Mouse (Mus musculus) kidney, embryonic 16.5 days (tissue): Measurements from ENCODE around the gene Usp50. TPM values are rescaled to one million over a fixed set of nuclear protein-coding genes. Genes with fewer than 3 reads are reported as not detected.
A peak's percentile ranks its signal among the peaks of the same experiment; 100 is the strongest.

ENCODE experiments used
- ATAC-seq: fragments of 200-750 bp; cut with Nextera tagmentation; 2 replicates; pipeline ENCODE4 v1.8.0; 2017; ENCODE audit warnings: moderate TSS enrichment; ENCODE audit not compliant: low FRiP score, low TSS enrichment
- H3K27ac ChIP-seq: fragments of 300-500 bp; sonication (generic); 2 replicates; pipeline ENCODE4 v1.5.1; 2014; ENCODE audit warnings: low read length
- H3K27me3 ChIP-seq: fragments of 300-500 bp; sonication (generic); 2 replicates; pipeline ENCODE4 v1.6.1; 2014; ENCODE audit warnings: low read length, control low read depth, mixed read lengths; ENCODE audit not compliant: insufficient read depth
- H3K36me3 ChIP-seq: fragments of 300-500 bp; sonication (generic); 2 replicates; pipeline ENCODE4 v1.6.1; 2014; ENCODE audit warnings: low read length, control low read depth, mixed read lengths; ENCODE audit not compliant: insufficient read depth
- H3K4me1 ChIP-seq: fragments of 300-500 bp; sonication (generic); 2 replicates; pipeline ENCODE4 v1.6.1; 2014; ENCODE audit warnings: low read length, control low read depth, mixed read lengths; ENCODE audit not compliant: insufficient read depth
- H3K4me2 ChIP-seq: fragments of 300-500 bp; sonication (generic); replicated peaks from 2 replicates; pipeline ENCODE4 v1.6.1; 2014; ENCODE audit warnings: low read depth, low read length
- H3K4me3 ChIP-seq: fragments of 300-500 bp; sonication (generic); 2 replicates; pipeline ENCODE4 v1.5.1; 2014; ENCODE audit warnings: mild to moderate bottlenecking, low read length
- H3K9ac ChIP-seq: fragments of 300-500 bp; sonication (generic); replicated peaks from 2 replicates; pipeline ENCODE4 v1.6.1; 2014; ENCODE audit warnings: low read length
- H3K9me3 ChIP-seq: fragments of 300-500 bp; sonication (generic); 2 replicates; pipeline ENCODE4 v1.6.1; 2016; ENCODE audit warnings: low read length, control low read depth
- WGBS: fragments of 180-500 bp; shearing (Covaris S2); extraction: QIAGEN DNeasy Blood & Tissue Kit; methylation state at CpG from one replicate; pipeline ENCODE4 v1.1.7; 2014; 5-methylcytosine and 5-hydroxymethylcytosine counted together
- polyA plus RNA-seq: library from polyadenylated mRNA; unstranded; fragments of >200 nt; fragmentation: Nextera tagmentation; extraction: Ambion mirVana; gene quantifications from 2 replicates; pipeline ENCODE4 v1.2.1, GENCODE M21; 2015

Usp50 gene
- polyA plus RNA-seq, 1 experiment from 2014 or later, result 1.6 TPM

DNA sequence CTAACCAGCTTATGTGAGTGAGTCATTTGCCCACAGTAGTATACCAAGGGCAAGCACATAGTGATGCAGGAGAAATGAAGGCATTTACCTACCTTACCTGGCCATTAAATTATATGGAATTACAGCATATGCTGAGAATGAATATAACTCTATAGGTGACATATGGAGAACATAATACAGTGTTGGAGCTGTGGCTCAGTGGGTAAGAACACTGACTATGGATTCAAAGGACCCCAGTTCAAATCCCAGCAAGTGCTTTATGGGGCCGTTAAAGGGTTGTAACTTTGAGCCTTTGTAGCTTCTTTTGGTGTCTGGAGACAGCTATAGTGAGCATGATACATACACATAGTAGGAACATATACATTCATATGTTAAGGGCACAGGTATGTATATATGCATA lies 1.8 kb downstream of the Usp50 start:
- H3K4me2 ChIP-seq, result no peak overlapping the region
- WGBS, result 86% methylated on average over 1 of the region's 1 CpGs
- H3K36me3 ChIP-seq, result no peaks in the 10 kb centered on the region

DNA sequence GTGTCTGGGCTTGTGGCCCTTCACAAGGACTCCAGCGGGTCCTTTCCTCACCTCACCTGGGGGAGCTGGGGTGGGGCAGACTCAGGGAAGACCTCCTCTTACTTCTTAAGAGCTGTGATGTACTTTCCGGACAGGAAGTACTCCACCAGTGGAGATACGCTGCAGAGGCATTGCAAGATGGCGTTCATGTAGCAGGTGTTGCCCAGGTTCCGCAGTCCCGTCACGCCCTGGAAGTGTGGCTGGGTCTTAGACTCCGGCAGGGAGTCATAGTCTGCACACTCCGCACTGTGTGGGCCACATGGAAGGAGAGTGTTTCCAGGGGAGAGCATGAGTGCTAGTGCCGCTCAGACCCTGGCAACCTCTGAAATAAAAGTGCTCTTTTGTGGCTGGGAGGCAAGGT lies 3.0 kb downstream of the Usp50 start:
- H3K27ac ChIP-seq, result no peak overlapping the region
- H3K9me3 ChIP-seq, result no peaks in the 10 kb centered on the region
- H3K4me3 ChIP-seq, result no peak overlapping the region
- H3K9ac ChIP-seq, result no peak overlapping the region
- no peaks in the 10 kb centered on the region for H3K36me3 ChIP-seq
- H3K27me3 ChIP-seq, result no peaks in the 10 kb centered on the region
- H3K4me2 ChIP-seq, result no peak overlapping the region
- no peak for ATAC-seq
- H3K4me1 ChIP-seq, result no peaks in the 10 kb centered on the region
- 86% methylated on average over 10 of the region's 10 CpGs for WGBS

More for the DNA sequence above, 1.8 kb downstream of the Usp50 start:
- no peak overlapping the region for H3K27ac ChIP-seq
- no peaks in the 10 kb centered on the region for H3K4me1 ChIP-seq
- H3K27me3 ChIP-seq, result no peaks in the 10 kb centered on the region
- H3K9ac ChIP-seq, result no peak overlapping the region
- no peak overlapping the region for H3K4me3 ChIP-seq
- H3K9me3 ChIP-seq, result no peaks in the 10 kb centered on the region
- no peak for ATAC-seq

DNA sequence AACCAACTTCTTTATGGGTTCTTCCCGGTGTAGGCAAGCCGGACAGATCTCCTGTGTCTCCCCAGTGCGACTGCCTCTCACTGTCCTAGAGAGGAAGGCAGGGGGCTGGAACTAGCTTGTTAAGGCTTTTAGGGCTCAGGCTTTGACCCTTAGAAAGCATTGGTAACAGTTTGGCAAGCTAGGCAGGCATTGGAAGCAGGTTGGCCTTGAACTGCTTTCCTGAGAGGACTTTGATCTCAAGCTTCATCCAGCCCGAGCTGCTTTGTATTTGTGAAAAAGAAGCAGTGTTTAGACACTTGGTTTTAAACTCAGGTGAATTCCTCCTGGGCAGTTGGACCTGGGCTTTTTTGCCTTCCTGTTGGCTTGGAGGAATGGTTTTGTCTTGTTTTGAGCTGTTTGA lies 4.5 kb downstream of the Usp50 start:
- ATAC-seq, result no peak
- no peak overlapping the region for H3K27ac ChIP-seq

DNA sequence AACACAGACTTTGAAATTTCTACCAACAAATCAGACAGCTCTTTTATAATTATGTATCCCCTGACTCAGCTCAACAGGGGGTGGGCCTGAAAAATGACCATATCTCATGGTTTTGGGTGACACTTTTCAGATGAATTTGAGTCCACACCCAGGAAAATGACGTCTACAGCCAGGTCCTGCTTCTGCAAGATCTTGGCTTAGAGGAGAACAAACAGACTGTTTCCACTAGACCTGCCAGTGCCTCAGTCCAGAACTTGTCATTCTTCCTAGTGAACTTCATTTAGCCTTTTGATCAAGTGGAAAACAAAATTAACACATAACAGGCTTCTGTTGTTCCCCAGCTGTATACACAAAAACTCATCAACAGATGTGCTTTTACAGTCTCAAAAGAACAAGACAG lies 6.9 kb downstream of the Usp50 start:
- no peak overlapping the region for H3K4me2 ChIP-seq
- ATAC-seq, result no peak
- no peaks in the 10 kb centered on the region for H3K4me1 ChIP-seq
- H3K27ac ChIP-seq, result no peak overlapping the region
- WGBS, result 47% methylated on average over 1 of the region's 1 CpGs
- no peaks in the 10 kb centered on the region for H3K27me3 ChIP-seq
- H3K9ac ChIP-seq, result no peak overlapping the region
- H3K36me3 ChIP-seq, result no peaks in the 10 kb centered on the region
- H3K4me3 ChIP-seq, result no peak overlapping the region
- H3K9me3 ChIP-seq, result no peaks in the 10 kb centered on the region

More for the DNA sequence above, 4.5 kb downstream of the Usp50 start:
- H3K9me3 ChIP-seq, result no peaks in the 10 kb centered on the region
- H3K36me3 ChIP-seq, result no peaks in the 10 kb centered on the region
- no peaks in the 10 kb centered on the region for H3K27me3 ChIP-seq
- no peak overlapping the region for H3K9ac ChIP-seq
- H3K4me2 ChIP-seq, result no peak overlapping the region
- no peaks in the 10 kb centered on the region for H3K4me1 ChIP-seq
- WGBS, result 83% methylated on average over 4 of the region's 4 CpGs
- no peak overlapping the region for H3K4me3 ChIP-seq

DNA sequence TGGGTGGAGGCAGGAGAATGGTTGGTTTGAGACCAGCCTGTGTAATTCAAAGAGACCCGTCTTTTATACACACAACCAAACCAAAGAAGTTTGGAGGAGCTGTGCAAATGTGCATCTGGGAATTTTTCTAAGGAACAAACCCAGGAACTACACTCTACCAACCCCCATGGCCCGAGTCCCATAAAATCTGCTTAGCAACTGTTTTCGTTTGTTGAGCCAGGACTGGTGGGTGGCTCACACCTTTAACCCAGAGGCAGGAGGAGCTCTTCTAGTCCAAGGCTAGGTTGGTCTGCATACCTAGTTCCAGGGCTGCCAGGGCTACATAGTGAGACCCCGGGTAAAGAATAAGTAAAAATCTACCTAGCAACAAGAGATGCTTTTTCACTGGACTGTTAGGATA lies 7.3 kb downstream of the Usp50 start:
- 59% methylated on average over 4 of the region's 4 CpGs for WGBS
- no peaks in the 10 kb centered on the region for H3K4me1 ChIP-seq
- H3K4me3 ChIP-seq, result no peak overlapping the region
- H3K27ac ChIP-seq, result no peak overlapping the region
- no peaks in the 10 kb centered on the region for H3K27me3 ChIP-seq
- H3K9ac ChIP-seq, result no peak overlapping the region
- H3K4me2 ChIP-seq, result no peak overlapping the region
- ATAC-seq, result no peak
- H3K36me3 ChIP-seq, result no peaks in the 10 kb centered on the region
- no peaks in the 10 kb centered on the region for H3K9me3 ChIP-seq

DNA sequence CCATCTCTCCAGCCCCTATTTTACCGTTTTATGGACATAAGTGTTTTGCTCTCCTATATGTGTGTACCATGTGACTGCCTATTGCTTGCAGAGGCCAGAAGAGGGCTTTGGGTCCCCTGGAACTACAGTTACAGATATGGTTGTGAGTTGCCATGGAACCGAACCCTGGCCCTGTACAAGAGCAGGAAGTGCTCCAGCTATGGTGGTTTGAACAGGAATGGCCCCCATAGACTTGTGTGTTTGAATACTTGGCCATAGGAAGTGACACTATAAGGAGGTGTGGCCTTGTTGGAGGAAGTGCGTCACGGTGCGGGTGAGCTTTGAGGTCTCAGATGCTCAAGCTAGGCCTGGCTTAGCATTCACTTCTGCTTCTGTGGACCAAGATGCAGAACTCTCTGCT lies 11.1 kb downstream of the Usp50 start:
- Histone ChIP-seq H3K9me3 (no peaks in the 10 kb centered on the region), H3K9ac (no peak overlapping the region), H3K4me2 (no peak overlapping the region), H3K4me3 (no peak overlapping the region), H3K27ac (no peak overlapping the region), H3K4me1 (no peaks in the 10 kb centered on the region), H3K27me3 (no peaks in the 10 kb centered on the region), H3K36me3 (no peaks in the 10 kb centered on the region)
- ATAC-seq, result no peak
- WGBS, result 86% methylated on average over 5 of the region's 5 CpGs

DNA sequence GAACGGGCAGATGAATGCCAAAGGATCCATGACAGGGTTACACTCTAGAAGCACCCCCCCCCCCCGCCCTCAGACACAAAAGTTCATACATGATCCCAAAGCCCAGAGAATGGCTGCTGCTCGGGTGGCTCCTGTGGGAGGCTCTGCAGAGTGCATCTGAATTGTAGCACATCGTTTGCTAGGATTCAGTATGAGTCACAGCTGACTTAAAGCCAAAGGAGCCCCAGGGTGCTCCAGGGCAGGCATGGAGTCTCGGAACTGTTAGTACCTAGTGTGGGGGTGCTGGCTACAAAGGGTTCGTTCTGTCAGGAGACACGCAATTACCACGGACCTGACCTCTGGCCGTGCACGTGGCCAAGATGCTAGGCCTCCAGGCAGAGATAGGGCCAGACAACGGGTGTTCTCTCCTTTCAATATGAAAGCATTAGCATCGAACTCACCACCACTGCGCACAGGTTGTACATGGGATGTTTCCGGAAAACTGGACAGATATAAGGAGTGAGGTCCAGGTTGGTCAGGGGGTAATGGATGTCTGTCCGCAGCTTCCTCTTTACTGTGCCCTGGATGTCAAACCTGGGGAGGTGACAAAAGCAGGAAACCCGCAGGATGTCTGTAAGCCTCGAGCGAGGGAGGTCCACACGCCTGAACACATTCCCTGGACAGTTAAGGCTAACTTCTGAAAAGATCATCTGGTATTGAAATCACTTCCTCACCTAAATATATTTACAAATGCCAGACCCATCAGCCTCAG lies 13.7 kb downstream of the Usp50 start:
- H3K36me3 ChIP-seq, result no peaks in the 10 kb centered on the region
- no peaks in the 10 kb centered on the region for H3K4me1 ChIP-seq
- H3K9me3 ChIP-seq, result no peaks in the 10 kb centered on the region
- no peak overlapping the region for H3K9ac ChIP-seq
- H3K4me3 ChIP-seq, result no peak overlapping the region
- no peak overlapping the region for H3K27ac ChIP-seq
- ATAC-seq, result no peak; the same call in 1 of the 2 replicates
- WGBS, result 67% methylated on average over 19 of the region's 19 CpGs
- no peaks in the 10 kb centered on the region for H3K27me3 ChIP-seq
- H3K4me2 ChIP-seq, result no peak overlapping the region

DNA sequence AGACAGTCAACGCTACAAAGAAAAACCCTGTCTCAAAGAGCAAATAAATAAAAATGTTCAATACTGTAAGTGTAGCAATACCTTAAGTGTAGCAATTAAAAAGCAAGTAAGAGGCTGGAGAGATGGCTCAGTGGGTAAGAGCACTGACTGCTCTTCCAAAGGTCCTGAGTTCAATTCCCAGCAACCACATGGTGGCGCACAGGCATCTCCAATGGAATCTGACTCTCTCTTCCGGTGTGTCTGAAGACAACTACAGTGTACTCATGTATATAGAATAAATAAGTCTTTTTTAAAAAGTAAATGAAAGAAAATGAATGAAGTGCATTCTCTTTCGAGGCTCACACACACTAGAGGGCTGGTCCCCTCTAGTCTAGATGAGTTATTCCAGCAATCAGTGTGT lies 15.1 kb downstream of the Usp50 start:
- ATAC-seq, result no peak
- WGBS, result 69% methylated on average over 4 of the region's 4 CpGs

DNA sequence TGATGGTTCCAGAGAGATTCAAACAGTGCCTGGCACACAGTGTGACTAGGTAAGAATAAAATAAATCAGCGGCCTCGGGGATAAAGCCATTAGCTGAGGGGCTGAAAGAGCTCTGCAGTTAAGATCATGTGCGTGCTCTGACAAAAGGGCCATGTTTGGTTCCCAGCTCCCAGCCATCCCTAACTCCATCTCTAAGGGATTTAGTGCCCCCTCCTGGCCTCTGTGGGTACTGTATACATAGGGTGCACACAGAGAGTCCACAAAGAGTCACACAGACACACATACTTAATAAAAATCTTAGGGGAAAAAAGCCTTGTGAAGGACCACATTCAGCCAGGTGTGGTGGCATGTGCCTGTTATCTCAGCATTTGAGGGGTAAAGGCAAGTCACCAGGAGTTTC lies 15.7 kb downstream of the Usp50 start:
- Histone ChIP-seq H3K27ac (no peak overlapping the region), H3K4me2 (no peak overlapping the region), H3K9ac (no peak overlapping the region), H3K27me3 (no peaks in the 10 kb centered on the region), H3K36me3 (peaks cover 3% of the 10 kb centered on the region), H3K4me1 (no peaks in the 10 kb centered on the region), H3K4me3 (no peak overlapping the region), H3K9me3 (no peaks in the 10 kb centered on the region)
- WGBS, result 98% methylated on average over 3 of the region's 3 CpGs
- no peak for ATAC-seq

More for the DNA sequence above, 15.1 kb downstream of the Usp50 start:
- H3K9ac ChIP-seq, result no peak overlapping the region
- H3K9me3 ChIP-seq, result no peaks in the 10 kb centered on the region
- no peaks in the 10 kb centered on the region for H3K36me3 ChIP-seq
- H3K4me2 ChIP-seq, result no peak overlapping the region
- no peaks in the 10 kb centered on the region for H3K4me1 ChIP-seq
- no peak overlapping the region for H3K27ac ChIP-seq
- H3K4me3 ChIP-seq, result no peak overlapping the region
- no peaks in the 10 kb centered on the region for H3K27me3 ChIP-seq

DNA sequence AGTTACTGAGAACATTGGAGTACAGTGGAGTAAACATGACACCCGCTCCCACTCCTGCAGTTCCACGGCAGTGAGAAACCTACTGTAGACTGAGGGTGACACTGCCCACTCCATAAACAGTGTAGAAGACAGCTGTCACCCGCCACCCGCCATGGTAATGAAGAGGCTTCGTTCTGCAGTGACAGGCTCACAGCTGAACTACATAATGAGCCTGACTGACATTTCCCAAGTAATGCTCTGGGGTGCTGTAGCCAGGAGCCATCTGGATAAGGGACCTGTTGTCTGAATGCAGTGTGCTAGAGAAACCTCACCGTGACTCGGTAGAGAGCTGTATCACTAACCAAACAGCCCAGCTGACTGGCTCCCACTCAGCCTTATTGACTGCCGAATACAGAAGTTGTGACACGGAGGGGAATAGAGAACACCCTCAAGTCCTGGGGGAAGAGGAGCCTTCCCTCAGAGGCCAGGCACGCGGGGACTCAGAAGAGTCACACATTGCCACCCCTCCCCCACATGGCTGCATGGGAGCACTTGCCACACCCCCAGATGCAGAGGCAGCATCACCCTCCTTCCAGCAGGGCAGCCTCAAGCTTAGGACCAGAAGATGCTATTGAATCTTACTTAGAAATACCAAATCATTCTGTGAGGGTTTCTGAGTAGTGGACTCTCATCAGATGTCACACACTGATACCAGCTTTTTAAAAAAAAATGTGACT lies 17.2 kb downstream of the Usp50 start:
- Histone ChIP-seq H3K4me1 (no peaks in the 10 kb centered on the region), H3K4me3 (no peak overlapping the region), H3K36me3 (peaks cover 19% of the 10 kb centered on the region), H3K9ac (no peak overlapping the region), H3K9me3 (no peaks in the 10 kb centered on the region), H3K4me2 (no peak overlapping the region), H3K27ac (no peak overlapping the region), H3K27me3 (no peaks in the 10 kb centered on the region)
- ATAC-seq, result peak; percentile 35; the same call in 1 of the 2 replicates
- 27% methylated on average over 11 of the region's 11 CpGs for WGBS
